In the genomic region with DNA sequence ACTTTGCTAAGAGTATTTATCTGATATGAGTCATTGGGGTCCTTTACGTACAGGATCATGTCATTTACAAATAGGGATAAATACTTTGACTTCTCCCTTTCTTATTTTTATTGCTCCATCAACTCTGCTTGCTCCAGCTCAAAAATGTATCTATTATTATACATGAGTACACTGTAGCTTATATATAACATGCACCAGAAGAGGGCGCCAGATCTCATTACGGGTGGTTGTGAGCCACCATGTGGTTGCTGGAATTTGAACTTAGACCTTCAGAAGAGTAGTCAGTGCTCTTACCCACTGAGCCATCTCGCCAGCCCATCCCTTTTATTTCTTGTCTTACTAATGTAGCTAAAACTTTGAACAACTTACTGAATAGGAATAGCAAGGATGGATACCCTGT, we compare ENCODE assay signal across 11 mouse cellular contexts. TPM values are rescaled to one million over a fixed set of nuclear protein-coding genes. Genes with fewer than 3 reads are reported as not detected.
DNase-seq lines count a peak whose midpoint lies in the region; TF ChIP-seq lines count a peak whose summit lies in the region.
"Had no signal": no experiment of that assay in that cellular context is flagged by ENCODE, and none has a peak within 500 bp of the region (broad histone marks: within the 10 kb centered on the region; RNA-seq: fewer than 3 reads in every experiment).

No protein-coding gene starts in this region.

- 0 out of 2 replicates have a peak, but pooled peaks cover 5% of the 10 kb centered on the region for H3K4me1 ChIP-seq in E14TG2a.4 (replicated peaks; ENCODE audit: low read depth, low read length)
- H3K4me1 ChIP-seq: lung, embryonic 15.5 days had no signal

- no peak overlapping the region for H3K4me3 ChIP-seq in left cerebral cortex, adult 2 months
- H3K4me3 ChIP-seq in E14TG2a.4 (replicated peaks; ENCODE audit: low read length) = no peak overlapping the region
- H3K4me3 ChIP-seq: lung, embryonic 15.5 days had no signal

- no peak overlapping the region for H3K27ac ChIP-seq in left cerebral cortex, adult 2 months
- H3K27ac ChIP-seq: lung, embryonic 15.5 days had no signal

- H3K9me3 ChIP-seq in E14TG2a.4 (ENCODE audit: low read length) = no peaks in the 10 kb centered on the region
- H3K9me3 ChIP-seq: lung, embryonic 15.5 days had no signal

- intact Hi-C loops in left cerebral cortex, adult 2 months (cut with DNase I) = no loop called here
- intact Hi-C loops in left cerebral cortex, postnatal 14 days (cut with DNase I) = no loop called here
- intact Hi-C loops in heart, postnatal 10 days (cut with DNase I) = no loop called here

- no peaks in the 10 kb centered on the region for H3K27me3 ChIP-seq in E14TG2a.4 (ENCODE audit: insufficient read depth, low read length)
- H3K27me3 ChIP-seq: lung, embryonic 15.5 days had no signal

- TF ChIP-seq CTCF in left cerebral cortex, adult 2 months (IDR thresholded peaks at IDR 0.05) = peak; percentile 18
- TF ChIP-seq CTCF in E14TG2a.4 (conservative IDR thresholded peaks at IDR 0.05; ENCODE audit: low read length) = peak; percentile 38

- DNase-seq in left cerebral cortex, adult 2 months (ENCODE audit: extremely low spot score in 1 of 2, low spot score in 2 of 2) = no peak
- no peak for DNase-seq in left cerebral cortex, postnatal 14 days (ENCODE audit: low spot score in 2 of 2)
- DNase-seq in c-Kit-positive CD71-negative TER-119-negative erythroid progenitor cells, embryonic 14.5 days (ENCODE audit: low read depth) = peak; percentile 36
- DNase-seq in spleen, postnatal 36 days (ENCODE audit: low spot score in 2 of 2) = peak; percentile 11 to 36
- DNase-seq in heart, postnatal 10 days = no peak
- no peak for DNase-seq in cerebellum, adult 8-10 months
- no peak for DNase-seq in layer of hippocampus, adult 9-10 months (ENCODE audit: low spot score)
- DNase-seq: cerebellum, adult 9-11 months; right cerebral cortex, adult 18-20 months had no signal

- H3K36me3 ChIP-seq in E14TG2a.4 (ENCODE audit: insufficient read depth, low read length) = no peaks in the 10 kb centered on the region
- H3K36me3 ChIP-seq: lung, embryonic 15.5 days had no signal

RNA-seq across cellular contexts. Expression of a gene that starts 18.5 kb away (rescaled TPM):
- total RNA-seq in left cerebral cortex, adult 2 months (2021) = 10 to 100 TPM in 1 of 2 experiments, 1 to 10 TPM in 1; 7.3 to 12.3 TPM
- total RNA-seq in left cerebral cortex, postnatal 14 days (2021) = 1 to 10 TPM; 6.4 to 8.2 TPM
- total RNA-seq in heart, postnatal 10 days (2021) = 1 to 10 TPM; 3.9 to 4.7 TPM

RNA-seq across cellular contexts. Expression of a gene that starts 55.3 kb away (rescaled TPM):
- 10 to 100 TPM; 45.5 to 49.5 TPM for total RNA-seq in left cerebral cortex, adult 2 months (2021)
- 10 to 100 TPM; 52.8 to 54.3 TPM for total RNA-seq in left cerebral cortex, postnatal 14 days (2021)
- total RNA-seq in heart, postnatal 10 days (2021) = 10 to 100 TPM; 39.1 to 45.4 TPM

Comparison
In these comparisons a context has a peak if more than half of its experiments do, and no peak if none do; other contexts are left out.
1. DNase-seq: peak in c-Kit-positive CD71-negative TER-119-negative erythroid progenitor cells, embryonic 14.5 days (single experiment) and spleen, postnatal 36 days (2 of 2); none in left cerebral cortex, adult 2 months (0 of 2), left cerebral cortex, postnatal 14 days (0 of 2), heart, postnatal 10 days (0 of 2), cerebellum, adult 8-10 months (single experiment) and layer of hippocampus, adult 9-10 months (single experiment).